Mouse (Mus musculus) stomach, embryonic 14.5 days (tissue): ENCODE data around the gene Shoc2. TPM values are rescaled to one million over a fixed set of nuclear protein-coding genes. Genes with fewer than 3 reads are reported as not detected.
"Not testable (repeated sequence)": the region's sequence is repeated elsewhere in the genome, so short reads cannot be mapped to it uniquely, and the experiment has no call there.

ENCODE experiments used
- ATAC-seq: fragments of 200-750 bp; cut with Nextera tagmentation; 2 replicates; pipeline ENCODE4 v1.8.0; 2017; ENCODE audit warnings: low read depth, moderate TSS enrichment; ENCODE audit not compliant: insufficient number of reproducible peaks, insufficient read depth, low FRiP score
- H3K27ac ChIP-seq: fragments of 300-500 bp; sonication (generic); 2 replicates; pipeline ENCODE4 v1.5.1; 2014; ENCODE audit warnings: mild to moderate bottlenecking, low read length, moderate library complexity, mixed read lengths
- H3K27me3 ChIP-seq: fragments of 300-500 bp; sonication (generic); 2 replicates; pipeline ENCODE4 v1.6.1; 2014; ENCODE audit warnings: low read length, control low read depth, mixed read lengths; ENCODE audit not compliant: control insufficient read depth, insufficient read depth
- H3K36me3 ChIP-seq: fragments of 300-500 bp; sonication (generic); 2 replicates; pipeline ENCODE4 v1.6.1; 2014; ENCODE audit warnings: mild to moderate bottlenecking, control low read depth, low read length, moderate library complexity, mixed read lengths; ENCODE audit not compliant: control insufficient read depth, insufficient read depth
- H3K4me1 ChIP-seq: fragments of 300-500 bp; sonication (generic); 2 replicates; pipeline ENCODE4 v1.6.1; 2014; ENCODE audit warnings: low read length, control low read depth, mixed read lengths; ENCODE audit not compliant: control insufficient read depth, insufficient read depth
- H3K4me2 ChIP-seq: fragments of 300-500 bp; sonication (generic); replicated peaks from 2 replicates; pipeline ENCODE4 v1.6.1; 2014; ENCODE audit warnings: low read depth, low read length, control low read depth
- H3K4me3 ChIP-seq: fragments of 300-500 bp; sonication (generic); 2 replicates; pipeline ENCODE4 v1.5.1; 2014; ENCODE audit warnings: low read depth, low read length, control low read depth
- H3K9ac ChIP-seq: fragments of 300-500 bp; sonication (generic); replicated peaks from 2 replicates; pipeline ENCODE4 v1.6.1; 2014; ENCODE audit warnings: low read depth, mild to moderate bottlenecking, control low read depth, low read length, moderate library complexity, mixed read lengths
- H3K9me3 ChIP-seq: fragments of 300-500 bp; sonication (generic); 2 replicates; pipeline ENCODE4 v1.6.1; 2016; ENCODE audit warnings: low read depth, low read length, control low read depth; ENCODE audit not compliant: control insufficient read depth
- WGBS: fragments of 180-500 bp; shearing (Covaris S2); extraction: QIAGEN DNeasy Blood & Tissue Kit; methylation state at CpG from one replicate; pipeline ENCODE4 v1.1.7; 2014; 5-methylcytosine and 5-hydroxymethylcytosine counted together
- polyA plus RNA-seq: library from polyadenylated mRNA; unstranded; fragments of >200 nt; fragmentation: Nextera tagmentation; extraction: Ambion mirVana; gene quantifications from 2 replicates; pipeline ENCODE4 v1.2.1, GENCODE M21; 2014

The Shoc2 gene
- polyA plus RNA-seq, 1 experiment from 2014 or later, result 61.8 TPM

DNA sequence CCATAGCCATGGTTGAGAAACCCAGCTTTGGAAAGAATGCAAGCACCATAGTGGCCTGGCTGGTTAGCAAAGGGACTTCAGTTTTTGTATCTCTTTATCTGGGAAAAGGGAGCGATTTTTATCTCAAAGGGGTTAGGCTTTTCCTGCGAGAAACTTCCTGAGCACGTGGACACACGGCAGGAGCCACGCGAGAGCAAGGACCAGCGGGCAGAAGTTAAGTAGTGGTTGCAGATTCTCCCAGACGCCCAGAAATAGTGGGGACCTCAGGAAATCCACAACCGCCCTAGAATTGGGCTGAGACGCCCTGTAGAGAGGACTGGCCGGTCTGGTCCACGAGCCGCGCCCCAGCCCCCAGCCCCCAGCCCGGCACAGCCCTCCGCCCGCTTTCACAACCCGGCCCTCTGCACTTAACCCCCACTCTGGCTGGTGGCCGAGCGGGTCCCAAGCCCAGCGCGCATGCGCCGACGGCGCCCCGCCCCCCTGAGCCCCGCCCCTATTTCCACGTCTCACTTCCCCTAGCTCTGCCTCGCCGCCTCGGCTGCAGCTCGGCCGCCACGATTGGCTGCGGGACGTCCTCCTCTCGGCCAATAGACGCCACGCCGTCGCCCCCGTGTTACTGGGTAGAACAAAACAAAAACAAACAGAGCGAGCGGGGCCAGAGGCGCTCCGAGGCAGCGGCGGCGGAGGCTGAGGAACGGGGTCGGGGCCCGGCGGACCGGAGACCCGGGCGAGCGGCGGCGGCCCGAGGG, 41.2 kb upstream of the Shoc2 start:
- Histone ChIP-seq H3K36me3 (no peaks in the 10 kb centered on the region), H3K9ac (peak overlapping the region; percentile 84), H3K4me2 (peak overlapping the region; percentile 52), H3K27me3 (no peaks in the 10 kb centered on the region), H3K4me1 (peaks cover 14% of the 10 kb centered on the region; the same call in 1 of the 2 replicates), H3K27ac (peak overlapping the region; percentile 81), H3K9me3 (no peaks in the 10 kb centered on the region), H3K4me3 (peak overlapping the region; percentile 88)
- WGBS, result under 1% methylated on average over 61 of the region's 61 CpGs
- peak; percentile 97 for ATAC-seq

- under 1% methylated on average over 64 of the region's 83 CpGs for WGBS
- peak; percentile 58 for ATAC-seq
These were observed 40.4 kb upstream of the Shoc2 start for GRCm38 (mm10) chr19:53903507-53904321.

GRCm38 (mm10) chr19:53904833-53905480, 39.1 kb upstream of the Shoc2 start:
- Histone ChIP-seq H3K27me3 (no peaks in the 10 kb centered on the region), H3K4me1 (peaks cover 14% of the 10 kb centered on the region; the same call in 1 of the 2 replicates), H3K9me3 (no peaks in the 10 kb centered on the region), H3K9ac (peak overlapping the region; percentile 84; the same call in 1 of the 2 replicates), H3K27ac (no peak overlapping the region), H3K4me3 (peak overlapping the region; percentile 88), H3K36me3 (peaks cover 9% of the 10 kb centered on the region), H3K4me2 (peak overlapping the region; percentile 49)
- ATAC-seq, result no peak
- 60% methylated on average over 7 of the region's 7 CpGs for WGBS

More at GRCm38 (mm10) chr19:53903507-53904321, 40.4 kb upstream of the Shoc2 start:
- Histone ChIP-seq H3K36me3 (no peaks in the 10 kb centered on the region), H3K9ac (peak overlapping the region; percentile 84), H3K4me1 (peaks cover 14% of the 10 kb centered on the region; the same call in 1 of the 2 replicates), H3K4me2 (peak overlapping the region; percentile 49), H3K27ac (peak overlapping the region; percentile 81), H3K4me3 (peak overlapping the region; percentile 88), H3K9me3 (no peaks in the 10 kb centered on the region), H3K27me3 (no peaks in the 10 kb centered on the region)

DNA sequence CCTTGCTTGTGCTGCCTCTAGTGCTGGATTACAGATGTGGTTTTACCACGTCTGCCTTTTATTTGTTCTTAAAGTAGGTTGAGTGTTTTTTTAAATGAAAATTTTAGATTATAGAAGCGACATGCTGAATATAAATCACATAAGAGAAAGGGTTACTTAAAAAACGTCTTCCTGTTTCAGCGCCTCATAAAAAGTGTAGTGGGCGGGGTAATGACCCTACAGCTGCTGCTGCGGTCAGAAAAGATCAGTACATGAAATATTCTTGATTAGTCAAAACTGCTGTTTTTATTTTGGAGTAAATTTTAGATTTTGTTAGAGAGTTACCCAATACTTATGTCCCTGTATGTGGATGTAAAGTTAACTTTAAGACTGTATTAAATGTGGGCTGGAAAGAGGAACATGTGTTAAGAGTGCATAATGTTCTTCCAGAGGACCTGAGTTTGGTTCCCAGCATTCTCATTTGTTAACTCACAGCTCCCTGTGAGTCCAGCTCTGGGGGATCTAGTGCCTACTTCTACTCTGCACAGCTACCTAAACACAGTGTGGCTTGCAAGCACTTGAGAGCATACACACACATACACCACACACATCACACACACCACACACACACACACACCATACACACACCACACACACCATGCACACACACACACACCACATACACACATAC, 37.9 kb upstream of the Shoc2 start:
- Histone ChIP-seq H3K4me2 (no peak overlapping the region), H3K4me3 (no peak overlapping the region), H3K27me3 (no peaks in the 10 kb centered on the region), H3K9ac (no peak overlapping the region), H3K36me3 (peaks cover 19% of the 10 kb centered on the region), H3K9me3 (no peaks in the 10 kb centered on the region), H3K4me1 (peaks cover 14% of the 10 kb centered on the region; the same call in 1 of the 2 replicates), H3K27ac (no peak overlapping the region)
- ATAC-seq, result no peak
- WGBS, result 41% methylated on average over 6 of the region's 6 CpGs

DNA sequence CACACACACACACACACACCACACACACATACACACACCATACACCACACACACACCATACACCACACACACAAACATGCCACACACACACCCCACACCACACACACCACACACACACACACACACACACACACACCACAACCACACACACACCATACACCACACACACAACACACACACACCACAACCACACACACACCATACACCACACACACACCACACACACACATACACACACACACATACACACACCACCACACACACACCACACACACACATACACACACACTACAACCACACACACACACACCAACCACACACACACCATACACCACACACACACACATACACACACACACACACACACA, 37.4 kb upstream of the Shoc2 start:
- H3K4me3 ChIP-seq, H3K27me3 ChIP-seq, H3K27ac ChIP-seq, H3K9me3 ChIP-seq, ATAC-seq, H3K9ac ChIP-seq, H3K4me2 ChIP-seq: not testable (repeated sequence)
- Histone ChIP-seq H3K4me1 (peaks cover 14% of the 10 kb centered on the region; the same call in 1 of the 2 replicates), H3K36me3 (peaks cover 22% of the 10 kb centered on the region)

DNA sequence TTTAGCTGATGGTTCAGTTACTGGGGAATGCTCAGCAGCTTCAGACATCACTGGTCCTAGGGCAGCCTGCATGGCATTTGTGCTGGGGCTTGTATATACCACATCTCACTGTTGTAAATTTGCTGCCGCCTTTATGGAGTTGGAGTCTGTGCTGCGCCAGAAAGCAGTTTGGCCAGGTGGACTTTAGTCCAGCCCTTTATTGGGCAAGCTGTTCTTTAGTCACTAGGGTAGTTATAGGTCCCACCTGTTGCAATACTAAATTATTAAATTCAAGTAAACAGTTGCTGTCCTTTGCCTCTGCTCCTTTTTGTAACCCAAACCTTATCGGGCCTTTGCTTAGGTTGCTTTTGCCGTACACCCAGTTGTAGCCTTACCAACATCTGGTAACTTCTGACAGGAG, 29.2 kb upstream of the Shoc2 start:
- no peaks in the 10 kb centered on the region for H3K27me3 ChIP-seq
- WGBS, result 93% methylated on average over 4 of the region's 4 CpGs
- no peak overlapping the region for H3K27ac ChIP-seq
- H3K4me3 ChIP-seq, result no peak overlapping the region
- no peak overlapping the region for H3K9ac ChIP-seq
- peaks cover 63% of the 10 kb centered on the region for H3K36me3 ChIP-seq
- H3K4me1 ChIP-seq, result no peaks in the 10 kb centered on the region
- no peak overlapping the region for H3K4me2 ChIP-seq
- no peaks in the 10 kb centered on the region for H3K9me3 ChIP-seq
- ATAC-seq, result no peak

DNA sequence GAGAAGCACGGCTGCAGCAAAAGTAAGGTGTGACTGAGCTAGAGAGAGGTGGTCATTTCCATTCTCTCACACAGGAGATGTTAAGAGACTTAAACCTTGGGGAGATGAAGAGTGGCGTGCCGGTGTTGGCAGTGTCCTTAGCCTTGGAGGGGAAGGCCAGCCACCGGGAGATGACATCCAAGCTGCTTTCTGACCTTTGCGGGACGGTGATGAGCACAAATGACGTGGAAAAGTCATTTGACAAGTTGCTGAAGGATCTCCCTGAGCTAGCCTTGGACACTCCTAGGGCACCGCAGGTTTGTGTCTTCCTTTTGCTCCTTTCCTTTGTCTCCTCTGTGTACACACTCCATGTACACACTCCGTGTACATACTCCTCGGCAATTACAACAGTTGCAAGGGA, 24.6 kb upstream of the Shoc2 start:
- no peak overlapping the region for H3K4me3 ChIP-seq
- H3K4me1 ChIP-seq, result no peaks in the 10 kb centered on the region
- WGBS, result 89% methylated on average over 10 of the region's 10 CpGs
- H3K9ac ChIP-seq, result no peak overlapping the region
- ATAC-seq, result no peak
- no peaks in the 10 kb centered on the region for H3K27me3 ChIP-seq
- no peaks in the 10 kb centered on the region for H3K9me3 ChIP-seq
- H3K36me3 ChIP-seq, result peaks cover 51% of the 10 kb centered on the region
- no peak overlapping the region for H3K27ac ChIP-seq
- no peak overlapping the region for H3K4me2 ChIP-seq

GRCm38 (mm10) chr19:53921996-53922395, 22.1 kb upstream of the Shoc2 start:
- WGBS, result 91% methylated on average over 3 of the region's 3 CpGs
- not testable (repeated sequence) for H3K9me3 ChIP-seq, H3K27me3 ChIP-seq, H3K9ac ChIP-seq, ATAC-seq, H3K4me2 ChIP-seq, H3K27ac ChIP-seq, H3K4me3 ChIP-seq, H3K4me1 ChIP-seq
- H3K36me3 ChIP-seq, result peaks cover 55% of the 10 kb centered on the region
